Mouse (Mus musculus): ENCODE data around the gene Atg2a.

- TF ChIP-seq CTCF (IDR thresholded peaks at IDR 0.05; ENCODE audit: extremely low read depth, insufficient read depth, insufficient read length, insufficient replicate concordance): no peak
- no peak for TF ChIP-seq POLR2A (IDR thresholded peaks at IDR 0.05; ENCODE audit: low read depth, low read length)
Measured at GRCm38 (mm10) chr19:6245806-6246205, 4.3 kb downstream of the Atg2a start.

Measured in spleen, adult 2 months (tissue).